Mouse (Mus musculus) forebrain, embryonic 14.5 days (tissue): Measurements from ENCODE around the gene Gmds. TPM values are rescaled to one million over a fixed set of nuclear protein-coding genes. Genes with fewer than 3 reads are reported as not detected.

Experiments used
- ATAC-seq: fragments of 200-750 bp; cut with Nextera tagmentation; 2 replicates; pipeline ENCODE4 v1.8.0; 2017; ENCODE audit warnings: mild to moderate bottlenecking, moderate library complexity
- DNase-seq: peaks from one replicate; pipeline ENCODE4 v3.0.0-alpha.2; 2015; ENCODE audit warnings: low spot score
- H3K27ac ChIP-seq: fragments of 300-500 bp; sonication (generic); 2 replicates; pipeline ENCODE4 v1.5.1; 2014; ENCODE audit warnings: low read depth, mild to moderate bottlenecking, control low read depth, low read length, moderate library complexity
- H3K27me3 ChIP-seq: fragments of 300-500 bp; sonication (generic); replicated peaks from 2 replicates; pipeline ENCODE4 v1.6.1; 2014; ENCODE audit warnings: low read length, control low read depth, mixed read lengths; ENCODE audit not compliant: control insufficient read depth, insufficient read depth
- H3K36me3 ChIP-seq: fragments of 300-500 bp; sonication (generic); 2 replicates; pipeline ENCODE4 v1.6.1; 2014; ENCODE audit warnings: low read length, control low read depth; ENCODE audit not compliant: control insufficient read depth, insufficient read depth
- H3K4me1 ChIP-seq: fragments of 300-500 bp; sonication (generic); 2 replicates; pipeline ENCODE4 v1.6.1; 2014; ENCODE audit warnings: antibody characterized with exemption, low read length, control low read depth; ENCODE audit not compliant: control insufficient read depth, insufficient read depth
- H3K4me2 ChIP-seq: fragments of 300-500 bp; sonication (generic); 2 replicates; pipeline ENCODE4 v1.6.1; 2014; ENCODE audit warnings: mild to moderate bottlenecking, control low read depth, low read length
- H3K4me3 ChIP-seq: fragments of 300-500 bp; sonication (generic); 2 replicates; pipeline ENCODE4 v1.5.1; 2014; ENCODE audit warnings: low read depth, low read length, control low read depth
- H3K9ac ChIP-seq: fragments of 300-500 bp; sonication (generic); 2 replicates; pipeline ENCODE4 v1.6.1; 2014; ENCODE audit warnings: mild to moderate bottlenecking, low read length, control low read depth, moderate library complexity
- H3K9me3 ChIP-seq: fragments of 300-500 bp; sonication (generic); replicated peaks from 2 replicates; pipeline ENCODE4 v1.6.1; 2016; ENCODE audit warnings: low read length, control low read depth, mixed read lengths; ENCODE audit not compliant: control insufficient read depth
- WGBS: fragments of 180-500 bp; shearing (Covaris S2); extraction: QIAGEN DNeasy Blood & Tissue Kit; methylation state at CpG from one replicate; pipeline ENCODE4 v1.1.7; 2014; 5-methylcytosine and 5-hydroxymethylcytosine counted together
- polyA plus RNA-seq: library from polyadenylated mRNA; unstranded; fragments of >200 nt; fragmentation: Nextera tagmentation; extraction: Ambion mirVana; gene quantifications from 2 replicates; pipeline ENCODE4 v1.2.1, GENCODE M21; 2014

The Gmds gene
- polyA plus RNA-seq, 1 experiment from 2014 or later, result 31.1 TPM

- Histone ChIP-seq H3K27me3 (peaks cover 88% of the 10 kb centered on the region), H3K4me3 (no peak overlapping the region), H3K4me2 (no peak overlapping the region), H3K9me3 (no peaks in the 10 kb centered on the region), H3K9ac (no peak overlapping the region), H3K4me1 (peaks cover 10% of the 10 kb centered on the region; the same call in 1 of the 2 replicates), H3K36me3 (no peaks in the 10 kb centered on the region), H3K27ac (no peak overlapping the region)
- DNase-seq, result no peak
- ATAC-seq, result no peak
- 2% methylated on average over 7 of the region's 7 CpGs for WGBS
These were observed 534.0 kb downstream of the Gmds start for GRCm38 (mm10) chr13:31804571-31804970.

- DNase-seq (no peak), ATAC-seq (no peak)
- H3K27me3 ChIP-seq, result peaks cover 89% of the 10 kb centered on the region
- H3K9me3 ChIP-seq, result no peaks in the 10 kb centered on the region
- no peak overlapping the region for H3K27ac ChIP-seq
- no peaks in the 10 kb centered on the region for H3K36me3 ChIP-seq
- H3K9ac ChIP-seq, result no peak overlapping the region
- H3K4me2 ChIP-seq, result no peak overlapping the region
- WGBS, result under 1% methylated on average over 31 of the region's 31 CpGs
- peaks cover 10% of the 10 kb centered on the region; the same call in 1 of the 2 replicates for H3K4me1 ChIP-seq
- H3K4me3 ChIP-seq, result no peak overlapping the region
These were observed 535.1 kb downstream of the Gmds start for GRCm38 (mm10) chr13:31803166-31804093.

DNA sequence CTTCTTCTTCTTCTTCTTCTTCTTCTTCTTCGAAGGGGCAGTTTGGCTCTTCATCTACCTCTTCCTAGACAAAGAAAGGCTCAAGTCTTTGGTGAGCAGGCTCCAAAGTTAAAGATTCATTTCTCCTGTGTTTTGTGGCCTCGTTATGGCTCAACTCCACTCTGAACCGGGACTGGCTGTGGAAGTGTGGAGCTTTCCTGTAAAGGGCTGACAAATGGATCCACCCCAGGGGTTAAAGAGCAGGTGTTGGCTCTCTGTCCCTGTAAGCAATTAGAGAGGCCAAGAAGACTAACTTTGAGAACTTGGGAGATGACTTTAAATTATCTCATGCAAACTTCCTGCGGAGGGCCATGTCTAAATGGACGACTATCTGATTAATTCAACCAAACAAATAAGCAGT lies 536.1 kb downstream of the Gmds start:
- Histone ChIP-seq H3K4me1 (peaks cover 10% of the 10 kb centered on the region; the same call in 1 of the 2 replicates), H3K36me3 (no peaks in the 10 kb centered on the region), H3K4me3 (no peak overlapping the region), H3K27ac (no peak overlapping the region), H3K9ac (no peak overlapping the region), H3K4me2 (no peak overlapping the region), H3K27me3 (peaks cover 84% of the 10 kb centered on the region), H3K9me3 (no peaks in the 10 kb centered on the region)
- WGBS, result 8% methylated on average over 5 of the region's 5 CpGs
- ATAC-seq, result no peak
- DNase-seq, result no peak

DNA sequence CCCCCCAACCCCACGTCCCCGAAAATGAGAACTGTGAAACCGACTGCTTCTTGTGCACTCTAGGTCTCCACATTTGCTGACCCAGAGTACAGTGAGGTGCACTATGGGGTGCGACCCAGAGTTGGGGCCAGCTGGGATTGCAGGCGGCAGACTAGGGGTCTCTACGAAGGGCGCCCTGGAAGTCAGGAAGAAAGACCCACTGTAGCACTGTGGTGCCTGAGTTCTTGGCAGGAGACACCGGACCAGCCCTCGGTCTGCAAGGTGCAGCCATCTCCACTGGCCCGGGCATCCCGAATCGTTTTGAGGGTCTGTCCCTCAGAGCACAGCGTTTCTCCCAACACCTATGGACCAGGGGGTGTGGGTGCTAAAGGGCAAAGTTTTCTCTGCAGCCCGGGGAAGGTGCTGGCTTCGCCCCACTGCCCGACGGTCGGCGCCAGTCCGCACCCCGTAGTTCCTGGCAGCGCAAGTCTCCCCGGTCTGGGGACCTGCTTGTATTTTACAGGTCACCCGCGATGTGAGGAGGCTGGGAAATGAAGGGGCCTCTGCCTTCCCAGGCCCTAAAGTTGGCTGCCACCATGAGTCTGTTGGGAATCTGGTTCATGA lies 536.7 kb downstream of the Gmds start:
- H3K9me3 ChIP-seq, result no peaks in the 10 kb centered on the region
- no peaks in the 10 kb centered on the region for H3K36me3 ChIP-seq
- peaks cover 10% of the 10 kb centered on the region; the same call in 1 of the 2 replicates for H3K4me1 ChIP-seq
- DNase-seq (no peak), ATAC-seq (peak; percentile 4; the same call in 1 of the 2 replicates)
- peaks cover 80% of the 10 kb centered on the region for H3K27me3 ChIP-seq
- WGBS, result 2% methylated on average over 25 of the region's 25 CpGs
- H3K27ac ChIP-seq, result no peak overlapping the region
- peak overlapping the region; percentile 55 for H3K4me2 ChIP-seq
- peak overlapping the region; percentile 32 for H3K4me3 ChIP-seq
- no peak overlapping the region for H3K9ac ChIP-seq

DNA sequence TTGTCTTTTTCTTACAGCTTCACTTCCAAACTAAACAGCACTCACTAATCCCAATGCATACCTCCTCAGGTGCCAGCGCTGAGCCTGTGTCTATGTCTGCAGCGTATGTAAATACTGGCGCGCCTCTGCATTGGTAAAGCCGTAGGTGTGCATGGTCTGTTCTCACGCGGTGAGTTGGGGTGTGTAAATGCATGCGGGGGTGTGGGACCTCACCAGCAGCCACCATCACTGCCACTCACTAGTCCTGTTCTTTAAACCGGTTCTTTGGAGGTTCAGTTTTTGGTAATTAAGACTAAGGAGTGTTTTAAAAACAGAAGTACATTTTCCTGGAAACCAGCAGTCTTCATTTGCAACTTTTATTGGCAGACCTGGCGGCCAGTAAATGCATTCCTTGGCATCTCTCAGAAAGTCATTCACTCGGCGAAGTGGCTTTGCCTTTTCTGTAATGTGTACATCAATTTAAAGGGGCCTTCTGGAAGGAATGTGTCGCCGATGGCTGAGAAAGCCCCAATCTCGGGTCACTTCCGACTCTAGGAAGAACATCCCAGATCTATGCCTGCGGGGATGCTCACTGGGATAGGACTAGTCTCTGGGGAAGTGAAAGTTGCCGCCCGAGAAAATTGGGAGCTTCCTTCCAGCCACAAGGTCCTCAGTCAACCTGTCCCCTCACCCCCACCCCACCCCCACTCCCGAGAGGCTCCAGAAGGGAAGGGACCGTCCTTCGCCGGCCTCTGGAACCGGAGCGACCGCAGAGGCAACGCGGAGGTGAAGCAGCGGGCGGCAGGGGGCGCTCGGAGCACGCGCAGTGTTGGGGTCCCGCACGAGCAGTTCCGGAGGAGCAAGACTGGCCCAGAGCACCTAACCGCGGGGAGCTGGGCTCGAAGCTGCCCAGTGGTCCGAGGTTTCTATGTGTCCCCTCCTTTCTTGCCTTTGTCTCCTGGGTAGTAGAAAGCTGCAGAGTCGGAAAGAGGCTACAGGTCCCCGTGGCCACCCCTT lies 537.7 kb downstream of the Gmds start:
- H3K36me3 ChIP-seq, result no peaks in the 10 kb centered on the region
- DNase-seq, result peak; percentile 83
- peak overlapping the region; percentile 55 for H3K4me2 ChIP-seq
- peak overlapping the region; percentile 32 for H3K4me3 ChIP-seq
- ATAC-seq, result peak; percentile 88
- H3K27me3 ChIP-seq, result peaks cover 71% of the 10 kb centered on the region
- peaks cover 10% of the 10 kb centered on the region; the same call in 1 of the 2 replicates for H3K4me1 ChIP-seq
- H3K27ac ChIP-seq, result no peak overlapping the region
- H3K9me3 ChIP-seq, result no peaks in the 10 kb centered on the region
- H3K9ac ChIP-seq, result peak overlapping the region; percentile 37
- under 1% methylated on average over 31 of the region's 43 CpGs for WGBS

GRCm38 (mm10) chr13:31798075-31798474 lies 540.5 kb downstream of the Gmds start:
- H3K27ac ChIP-seq, result no peak overlapping the region
- H3K36me3 ChIP-seq, result no peaks in the 10 kb centered on the region
- no peaks in the 10 kb centered on the region for H3K9me3 ChIP-seq
- DNase-seq (no peak), ATAC-seq (no peak)
- no peak overlapping the region for H3K4me3 ChIP-seq
- no peak overlapping the region for H3K4me2 ChIP-seq
- H3K9ac ChIP-seq, result no peak overlapping the region
- H3K4me1 ChIP-seq, result peaks cover 10% of the 10 kb centered on the region; the same call in 1 of the 2 replicates
- H3K27me3 ChIP-seq, result peaks cover 43% of the 10 kb centered on the region
- WGBS, result 35% methylated on average over 9 of the region's 9 CpGs

DNA sequence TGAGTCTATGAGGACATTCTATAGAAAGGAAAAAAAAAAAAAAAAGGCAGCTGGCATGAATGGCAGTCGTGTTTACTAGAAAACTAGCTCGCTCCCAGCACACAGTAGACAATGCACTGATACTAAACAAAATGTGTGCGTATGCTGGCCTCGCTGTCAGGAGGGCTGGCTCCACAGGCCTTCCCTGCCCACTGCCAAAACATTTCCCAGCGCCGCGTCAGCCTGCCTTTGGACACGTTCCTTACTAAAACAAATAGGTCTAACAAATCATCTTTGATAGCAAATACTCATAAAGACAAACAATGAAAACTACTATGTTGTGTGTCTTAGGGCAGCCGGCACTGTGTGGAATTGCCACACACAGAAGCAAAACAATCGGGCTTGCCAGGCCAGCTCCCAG lies 541.2 kb downstream of the Gmds start:
- WGBS, result 47% methylated on average over 10 of the region's 10 CpGs
- Histone ChIP-seq H3K4me2 (no peak overlapping the region), H3K4me1 (peaks cover 10% of the 10 kb centered on the region; the same call in 1 of the 2 replicates), H3K9me3 (no peaks in the 10 kb centered on the region), H3K36me3 (no peaks in the 10 kb centered on the region), H3K9ac (no peak overlapping the region), H3K27ac (peak overlapping the region; percentile 3; the same call in 1 of the 2 replicates), H3K27me3 (peaks cover 36% of the 10 kb centered on the region), H3K4me3 (no peak overlapping the region)
- ATAC-seq (no peak), DNase-seq (no peak)

DNA sequence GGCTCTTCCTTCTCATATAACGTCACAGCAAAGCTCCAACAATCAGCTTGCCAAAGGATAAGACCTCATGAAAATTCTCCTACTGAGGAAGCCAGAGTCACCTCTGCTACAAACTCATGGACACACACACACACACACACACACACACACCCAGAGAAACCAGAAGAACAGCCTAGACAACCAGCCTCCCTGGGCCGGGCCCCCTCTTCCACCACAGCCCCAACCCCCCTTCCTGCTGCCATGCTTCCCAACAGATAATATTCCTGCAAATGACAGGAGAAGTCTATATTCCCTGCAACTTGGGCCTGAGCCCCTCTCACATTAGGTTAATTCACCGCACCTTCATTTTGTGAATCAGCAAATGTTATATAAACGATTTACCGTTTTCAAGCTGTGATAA lies 545.4 kb downstream of the Gmds start:
- H3K9ac ChIP-seq, result no peak overlapping the region
- no peak for DNase-seq
- H3K9me3 ChIP-seq, result no peaks in the 10 kb centered on the region
- ATAC-seq, result no peak
- H3K4me3 ChIP-seq, result no peak overlapping the region
- H3K4me2 ChIP-seq, result no peak overlapping the region
- no peaks in the 10 kb centered on the region for H3K36me3 ChIP-seq
- WGBS, result 60% methylated on average over 5 of the region's 5 CpGs
- no peaks in the 10 kb centered on the region for H3K4me1 ChIP-seq
- H3K27ac ChIP-seq, result no peak overlapping the region
- H3K27me3 ChIP-seq, result no peaks in the 10 kb centered on the region; the same call in 1 of the 2 replicates
